Mouse (Mus musculus) lung, adult 2 months (tissue): ENCODE measurements around the gene Tet3.

Source experiments
- CTCF ChIP-seq: fragments of 200-500 bp; IDR thresholded peaks from 2 replicates; pipeline ENCODE4 v1.5.1; 2011; ENCODE audit warnings: mild to moderate bottlenecking, low read length, control low read depth; ENCODE audit not compliant: insufficient read depth
- POLR2A ChIP-seq: fragments of 200-500 bp; IDR thresholded peaks from 2 replicates; pipeline ENCODE4 v1.6.1; 2011; ENCODE audit warnings: low read depth, mild to moderate bottlenecking, control low read depth, low read length, borderline replicate concordance; ENCODE audit errors: extremely low read depth

DNA sequence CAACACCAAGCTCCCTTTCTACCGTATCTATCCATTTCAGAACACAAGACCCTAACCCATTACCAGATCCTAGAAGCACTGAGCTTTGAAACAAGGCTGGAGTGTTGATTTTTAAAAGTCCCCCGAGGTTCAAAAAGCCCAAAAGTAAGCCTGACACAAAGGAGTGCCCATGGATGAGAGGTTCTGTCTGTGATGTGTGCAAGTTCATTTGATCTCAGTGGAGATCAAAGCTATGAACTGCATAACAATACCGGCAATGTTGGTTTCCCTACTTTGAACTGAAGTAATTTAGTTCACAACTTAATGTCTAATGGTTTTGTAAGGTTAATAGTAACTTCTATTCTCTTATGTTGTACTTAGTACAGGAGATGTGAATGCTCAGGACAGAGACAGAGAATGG, 21.7 kb downstream of the Tet3 start:
- TF ChIP-seq CTCF: no peak
- TF ChIP-seq POLR2A: no peak
